Mouse (Mus musculus): Measurements from ENCODE around the gene Cand2.
A peak's percentile ranks its signal among the peaks of the same experiment; 100 is the strongest.

Gene Cand2

GRCm38 (mm10) chr6:115845006-115845405 lies 70.7 kb downstream of the Cand2 start:
- no peak for TF ChIP-seq GATA4 (IDR thresholded peaks at IDR 0.05; ENCODE audit: insufficient replicate concordance, low read length)

GRCm38 (mm10) chr6:115846640-115847411 lies 72.5 kb downstream of the Cand2 start:
- no peak for TF ChIP-seq GATA4 (IDR thresholded peaks at IDR 0.05; ENCODE audit: insufficient replicate concordance, low read length)

GRCm38 (mm10) chr6:115848598-115849304 lies 74.4 kb downstream of the Cand2 start:
- TF ChIP-seq GATA4 (IDR thresholded peaks at IDR 0.05; ENCODE audit: insufficient replicate concordance, low read length): no peak

GRCm38 (mm10) chr6:115852446-115853090 lies 78.2 kb downstream of the Cand2 start:
- TF ChIP-seq GATA4 (IDR thresholded peaks at IDR 0.05; ENCODE audit: insufficient replicate concordance, low read length): no peak

GRCm38 (mm10) chr6:115853091-115853813 lies 78.9 kb downstream of the Cand2 start, which contains the start of the genes Mbd4 and Ift122:
Mbd4 (minus strand) TSS chr6:115853371.
Ift122 (plus strand) TSS chr6:115853470.
- peak; percentile 20; the same call in 1 of the 2 replicates for TF ChIP-seq GATA4 (IDR thresholded peaks at IDR 0.05; ENCODE audit: insufficient replicate concordance, low read length)

GRCm38 (mm10) chr6:115853985-115854384 lies 79.6 kb downstream of the Cand2 start:
- TF ChIP-seq GATA4 (IDR thresholded peaks at IDR 0.05; ENCODE audit: insufficient replicate concordance, low read length): no peak

- TF ChIP-seq GATA4 (IDR thresholded peaks at IDR 0.05; ENCODE audit: insufficient replicate concordance, low read length): no peak
Observed at GRCm38 (mm10) chr6:115854432-115854831, 80.1 kb downstream of the Cand2 start.
